Mouse (Mus musculus) cerebellum, adult 11-12 months (tissue): ENCODE measurements around the gene Fbxl17.
A peak's percentile ranks its signal among the peaks of the same experiment; 100 is the strongest.

Experiments
- DNase-seq: peaks from one replicate; pipeline ENCODE4 v3.0.0; 2022

Fbxl17 gene

DNA sequence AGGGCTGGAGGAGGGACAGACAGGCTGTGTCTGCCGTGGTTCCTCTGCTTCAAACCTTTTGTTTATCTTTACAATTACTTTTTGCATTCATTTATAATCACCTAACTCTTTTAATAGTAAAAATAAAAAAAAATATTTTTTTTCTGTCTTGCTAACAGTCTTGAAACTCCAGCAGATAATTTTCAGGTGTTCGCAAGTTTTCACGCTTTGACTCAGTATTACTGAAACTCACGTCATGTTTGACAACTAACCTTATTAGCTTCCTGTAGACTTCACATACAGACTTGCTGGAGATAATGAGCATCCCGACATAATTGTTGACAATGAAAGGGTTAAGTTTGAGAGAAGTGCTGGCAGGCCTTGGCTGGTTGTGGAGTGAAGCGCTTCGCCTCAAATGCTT, 340.6 kb downstream of the Fbxl17 start:
- DNase-seq, result no peak

DNA sequence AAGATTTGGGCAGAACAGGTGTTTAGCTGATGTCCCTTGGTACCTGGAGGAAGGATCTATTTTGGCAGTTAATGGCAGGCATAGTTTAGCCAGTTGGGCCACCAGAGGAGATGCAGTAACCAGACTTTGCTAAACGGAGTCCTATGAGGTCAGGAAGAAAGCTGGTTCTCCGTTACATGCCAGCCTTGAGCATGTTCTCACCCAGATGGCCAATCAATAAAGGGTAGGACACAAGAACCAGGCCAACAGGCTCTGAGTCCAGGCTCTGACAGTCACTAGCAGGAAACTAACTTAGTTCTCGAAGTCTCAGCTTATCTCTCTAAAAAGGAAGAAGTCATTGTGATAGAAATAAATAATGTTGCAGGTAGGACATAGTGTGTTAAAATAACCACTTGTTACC, 341.4 kb downstream of the Fbxl17 start:
- no peak for DNase-seq

DNA sequence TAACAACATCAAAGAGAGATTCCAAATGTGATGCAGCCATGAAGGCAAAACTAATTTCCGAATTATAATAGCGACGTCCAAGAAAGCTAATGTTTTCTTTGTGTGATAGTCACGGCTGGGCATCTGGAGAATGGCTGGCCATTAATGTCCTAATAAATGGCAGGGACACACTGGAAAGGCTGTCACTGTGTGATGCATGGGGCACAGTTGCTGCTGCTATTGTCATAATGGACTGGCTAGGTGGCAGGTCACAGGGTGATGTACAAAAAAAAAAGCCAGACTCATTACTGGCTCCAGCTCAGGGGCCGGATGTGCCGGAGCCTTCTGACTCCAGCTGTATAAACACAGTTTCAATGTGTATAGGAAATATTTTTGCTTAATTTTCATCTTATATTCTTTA, 341.9 kb downstream of the Fbxl17 start:
- no peak for DNase-seq

DNA sequence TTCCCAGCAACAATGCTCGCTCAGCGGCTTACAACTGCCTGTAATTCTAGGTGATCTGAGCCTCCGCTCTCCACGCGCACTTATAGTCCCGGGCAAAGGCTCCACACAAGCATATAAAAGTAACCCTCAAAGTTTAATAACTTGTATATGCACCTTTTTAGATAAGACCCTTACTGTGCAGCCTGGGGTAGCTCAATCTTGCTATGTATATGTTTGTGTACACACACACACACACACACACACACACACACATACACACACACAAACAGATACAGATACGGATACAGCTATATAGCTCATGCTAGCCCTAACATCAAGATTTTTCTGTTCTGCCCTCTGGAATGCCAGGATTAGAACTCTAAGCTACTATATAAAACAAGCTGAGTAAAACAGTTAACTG, 342.8 kb downstream of the Fbxl17 start:
- DNase-seq, result no peak

DNA sequence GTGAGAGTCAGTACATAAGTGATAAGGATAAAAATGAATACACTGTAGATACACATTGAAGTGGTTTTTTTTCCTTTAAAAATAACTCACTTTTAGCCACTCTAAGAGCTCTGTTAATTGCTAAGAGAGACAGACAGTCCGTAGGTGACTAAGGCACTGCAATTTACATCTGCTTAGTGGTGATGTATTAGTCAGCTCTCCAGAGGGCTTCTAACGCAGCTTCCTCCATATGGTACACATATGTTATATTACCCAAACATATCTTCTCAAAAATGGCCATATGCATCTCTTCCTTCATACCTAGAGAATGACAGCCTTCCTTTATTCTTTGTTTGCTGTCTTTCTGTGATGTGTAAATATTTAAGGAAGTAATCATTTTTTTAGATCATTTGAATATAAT, 353.3 kb downstream of the Fbxl17 start:
- no peak for DNase-seq

DNA sequence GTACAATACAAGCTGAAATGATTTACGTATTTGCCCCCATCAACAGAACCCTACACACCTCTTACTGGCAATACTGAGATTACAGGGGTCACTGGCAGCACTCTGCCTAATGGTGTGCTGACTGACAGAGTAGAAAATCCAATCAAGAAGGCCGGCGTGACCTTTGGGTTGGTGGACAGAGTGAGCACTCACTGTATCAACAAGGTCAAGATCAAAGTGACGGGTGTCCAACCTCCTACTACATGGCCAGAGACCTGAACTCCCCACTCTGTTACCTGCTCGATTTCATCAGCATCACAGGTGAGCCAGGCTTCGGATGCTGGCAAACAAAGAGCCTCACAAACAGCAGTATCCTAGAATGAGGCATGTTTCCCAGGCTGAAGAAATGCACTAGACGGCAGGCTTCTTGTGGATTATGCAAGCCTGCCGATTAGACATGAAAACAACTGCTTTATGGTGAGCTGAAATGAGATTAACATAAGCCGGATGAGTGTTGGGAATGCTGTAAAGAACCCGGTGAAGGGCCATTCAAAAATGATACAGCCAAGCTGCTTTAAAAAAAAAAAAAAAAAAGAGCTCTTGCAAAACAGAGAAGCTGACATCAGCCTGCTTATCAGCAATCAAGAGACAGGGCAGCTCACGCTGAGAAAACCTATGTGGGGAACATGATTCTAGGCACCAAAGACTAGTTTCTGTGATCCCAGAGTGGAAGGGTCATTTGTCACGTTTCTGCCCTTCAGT, 353.9 kb downstream of the Fbxl17 start:
- DNase-seq, result no peak

DNA sequence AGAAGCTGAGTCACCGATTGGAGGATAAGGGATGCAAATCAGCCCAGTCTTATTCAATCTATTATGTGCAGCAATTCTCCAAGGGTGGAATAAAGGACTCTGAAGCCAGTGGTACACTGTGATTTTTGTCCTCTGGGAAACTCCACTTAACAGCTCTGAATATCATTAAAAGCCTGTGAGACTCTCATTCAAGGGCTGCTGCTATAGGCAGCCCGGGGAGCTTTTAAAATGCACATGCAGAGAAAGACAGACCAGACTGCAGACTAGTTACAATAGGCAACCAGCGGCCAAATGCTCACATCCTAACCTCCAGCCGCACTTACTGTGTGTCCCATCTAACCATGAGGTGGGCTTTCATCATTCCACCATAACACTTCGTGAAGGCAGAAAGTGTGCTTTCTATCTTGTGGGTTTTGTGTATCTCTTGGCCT, 354.5 kb downstream of the Fbxl17 start:
- no peak for DNase-seq

DNA sequence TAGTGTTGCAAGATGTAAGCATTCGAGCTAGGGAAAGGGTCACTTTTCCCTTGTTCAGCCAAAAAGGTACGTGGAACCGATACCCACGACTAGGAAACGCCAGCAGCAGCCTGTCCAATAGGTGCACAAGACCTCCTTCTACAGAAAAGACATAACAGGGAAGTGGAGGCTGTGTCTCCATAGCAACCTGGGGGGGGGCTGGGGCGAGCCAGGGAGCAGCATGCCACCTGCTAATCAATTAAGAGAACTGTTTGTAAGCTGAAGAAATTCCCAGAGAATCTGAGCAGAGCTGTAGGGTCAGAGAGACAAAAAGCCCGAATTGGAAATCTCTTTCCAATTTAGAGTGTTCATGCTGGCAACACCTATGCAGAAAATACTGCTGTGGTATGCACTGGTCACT, 356.0 kb downstream of the Fbxl17 start:
- no peak for DNase-seq

DNA sequence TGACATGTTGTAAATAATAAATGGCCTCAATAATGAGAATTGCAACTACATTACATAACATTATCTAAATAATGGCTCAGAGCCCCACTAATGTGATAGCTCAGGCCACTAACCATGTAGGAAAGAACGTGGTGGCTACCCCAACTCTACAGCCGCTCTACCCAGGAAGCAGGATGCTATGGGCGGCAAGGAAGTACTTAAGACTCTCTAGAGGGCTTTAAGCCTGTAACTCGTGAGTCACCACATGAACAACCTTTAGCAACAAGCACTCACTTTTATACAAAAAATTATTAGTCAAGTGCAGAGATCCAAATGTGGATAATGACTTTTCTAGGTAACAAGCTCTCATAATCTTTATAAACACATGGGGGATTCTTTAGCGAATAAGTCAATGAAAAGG, 365.0 kb downstream of the Fbxl17 start:
- DNase-seq, result no peak

DNA sequence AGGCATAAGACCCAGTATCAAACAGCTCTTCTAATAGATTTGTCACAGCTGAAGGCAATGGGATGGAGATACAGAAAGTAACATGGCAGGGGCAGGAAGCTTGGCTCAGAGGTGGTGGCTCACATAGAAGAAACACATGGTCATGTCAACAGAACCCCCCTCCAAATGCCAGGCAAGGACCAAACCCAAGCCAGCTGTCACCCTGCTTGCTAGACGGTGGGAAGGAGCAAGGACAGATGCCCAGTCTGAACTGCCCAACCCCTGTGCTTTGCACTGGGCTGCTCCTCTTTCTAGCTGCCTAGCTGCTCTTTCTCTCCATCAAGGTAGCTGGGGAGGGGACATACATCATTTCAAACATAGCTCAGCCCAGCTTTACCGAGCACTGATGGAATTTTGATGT, 377.4 kb downstream of the Fbxl17 start:
- no peak for DNase-seq

DNA sequence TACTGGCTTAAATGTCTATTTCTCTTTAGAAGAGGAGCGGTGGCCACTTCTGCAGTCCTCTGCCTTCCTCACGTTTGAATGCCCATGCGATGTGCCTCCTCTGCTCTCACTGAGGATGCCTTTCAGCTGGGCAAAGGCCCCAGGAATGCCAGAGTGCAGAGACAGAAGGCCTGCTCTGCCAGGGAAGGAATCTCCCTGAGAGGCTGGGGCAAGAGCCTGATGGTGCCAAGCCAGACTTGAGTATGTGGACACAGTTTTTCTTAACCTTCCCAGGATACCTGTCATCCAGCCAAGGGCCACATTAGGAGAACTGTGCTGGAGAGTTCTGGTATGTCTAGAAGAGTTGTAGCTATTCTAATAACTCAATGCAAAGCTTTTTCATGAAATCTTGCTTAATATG, 380.1 kb downstream of the Fbxl17 start:
- peak; percentile 59 for DNase-seq

DNA sequence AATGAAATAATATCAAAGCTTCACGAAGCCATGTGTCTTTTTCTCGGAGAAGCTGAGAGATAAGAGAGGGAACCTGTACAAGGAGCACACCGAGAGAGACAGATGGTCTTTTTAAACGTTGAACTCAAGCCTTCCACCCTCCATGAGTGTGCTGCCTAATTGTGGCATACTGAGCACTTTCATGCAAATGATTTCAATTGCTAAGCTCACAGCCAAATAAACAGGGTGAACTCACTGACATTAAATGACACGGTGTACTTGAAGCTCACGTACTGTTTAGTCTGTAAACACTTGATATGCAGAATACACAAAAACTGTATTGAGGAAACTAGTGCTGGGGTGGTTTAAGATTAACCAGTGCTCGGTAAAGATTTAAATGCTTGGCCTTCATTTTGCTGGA, 380.7 kb downstream of the Fbxl17 start:
- DNase-seq, result no peak

DNA sequence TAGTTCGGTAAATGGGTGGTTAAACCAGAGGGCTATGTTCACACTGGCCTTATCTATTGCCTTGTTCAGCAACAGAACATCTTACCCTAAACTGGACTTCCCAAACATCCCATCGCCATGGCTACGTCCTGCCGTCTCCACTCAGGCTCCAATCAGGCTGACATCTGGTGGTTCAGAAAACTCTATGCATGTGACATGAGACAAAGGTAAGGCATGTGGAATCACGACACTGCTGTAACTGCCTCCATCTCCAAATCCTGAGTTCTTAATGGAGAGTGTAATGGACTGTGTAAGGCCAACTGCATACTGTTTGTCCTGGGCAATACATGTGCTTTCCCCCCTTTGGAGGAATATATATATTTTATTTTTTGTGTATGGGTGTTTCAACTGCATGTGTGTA, 382.7 kb downstream of the Fbxl17 start:
- DNase-seq, result no peak

DNA sequence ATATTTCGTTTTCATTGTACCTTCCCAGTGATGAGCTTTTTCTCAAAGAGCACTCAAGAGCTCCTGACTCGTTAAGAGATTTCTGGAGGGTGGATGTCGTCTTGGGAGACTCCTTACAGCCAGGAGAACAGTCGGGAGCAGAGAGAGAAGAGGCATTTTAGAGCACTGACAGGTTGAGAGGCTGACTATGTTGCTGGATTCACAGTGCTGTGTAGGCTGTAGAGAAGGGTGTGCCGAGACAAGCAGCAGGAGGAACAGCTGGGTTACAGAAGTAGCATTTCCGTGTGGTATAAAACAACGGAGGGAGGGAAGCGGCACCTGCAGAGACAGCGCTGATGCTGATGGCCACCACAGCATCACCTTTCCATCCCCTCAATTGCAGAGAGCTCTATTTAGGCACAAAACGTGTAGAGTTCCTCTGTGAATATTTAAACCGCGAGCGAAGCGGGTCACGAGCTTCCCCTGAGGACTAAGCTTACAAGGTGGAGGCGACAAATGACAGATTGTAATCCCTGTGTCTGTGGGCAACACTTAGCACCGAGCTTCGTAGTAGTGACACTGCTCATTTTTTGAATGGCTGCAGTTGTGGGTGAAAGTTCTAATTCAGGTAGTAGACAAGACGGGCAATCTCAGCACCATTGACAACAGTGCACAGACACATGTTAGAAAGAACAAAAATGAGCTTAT, 385.3 kb downstream of the Fbxl17 start:
- no peak for DNase-seq

DNA sequence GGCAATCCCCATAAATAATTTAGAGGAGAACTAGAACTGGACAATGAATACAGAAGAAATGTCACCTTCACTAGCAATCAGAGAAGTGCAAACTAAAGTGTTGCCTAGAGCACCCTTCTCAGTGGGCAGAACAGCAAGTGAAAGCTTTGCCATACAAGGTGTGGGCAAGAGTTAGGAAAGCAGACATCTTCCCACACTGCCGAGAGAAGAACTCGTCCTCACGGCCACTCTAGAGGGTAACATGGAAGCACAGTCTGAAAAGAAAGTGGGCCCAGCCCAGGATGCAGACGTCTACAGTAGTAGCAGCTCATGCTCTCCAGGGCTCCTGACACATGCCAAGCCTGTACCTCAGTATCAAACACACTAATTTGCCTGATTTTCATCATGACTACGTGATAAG, 387.0 kb downstream of the Fbxl17 start:
- no peak for DNase-seq

DNA sequence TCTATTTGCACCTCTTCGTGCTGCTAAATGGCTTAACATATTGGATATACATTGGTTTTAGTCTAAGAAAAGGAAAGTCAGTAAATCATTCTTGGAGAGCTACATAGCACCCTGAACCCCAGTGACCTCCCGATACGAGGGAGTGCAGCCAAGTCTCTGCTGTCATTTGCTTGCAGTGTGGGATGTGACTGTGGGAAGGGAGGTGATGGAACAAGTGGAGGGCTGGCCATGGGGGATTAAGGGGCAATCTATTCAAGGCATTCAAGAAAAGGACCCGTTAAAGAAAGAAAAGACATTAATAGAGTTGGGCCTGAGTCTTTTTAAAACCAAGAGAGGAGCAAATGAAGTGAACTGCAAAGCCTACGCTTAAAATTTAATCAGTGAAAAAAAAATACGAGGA, 388.8 kb downstream of the Fbxl17 start:
- no peak for DNase-seq

DNA sequence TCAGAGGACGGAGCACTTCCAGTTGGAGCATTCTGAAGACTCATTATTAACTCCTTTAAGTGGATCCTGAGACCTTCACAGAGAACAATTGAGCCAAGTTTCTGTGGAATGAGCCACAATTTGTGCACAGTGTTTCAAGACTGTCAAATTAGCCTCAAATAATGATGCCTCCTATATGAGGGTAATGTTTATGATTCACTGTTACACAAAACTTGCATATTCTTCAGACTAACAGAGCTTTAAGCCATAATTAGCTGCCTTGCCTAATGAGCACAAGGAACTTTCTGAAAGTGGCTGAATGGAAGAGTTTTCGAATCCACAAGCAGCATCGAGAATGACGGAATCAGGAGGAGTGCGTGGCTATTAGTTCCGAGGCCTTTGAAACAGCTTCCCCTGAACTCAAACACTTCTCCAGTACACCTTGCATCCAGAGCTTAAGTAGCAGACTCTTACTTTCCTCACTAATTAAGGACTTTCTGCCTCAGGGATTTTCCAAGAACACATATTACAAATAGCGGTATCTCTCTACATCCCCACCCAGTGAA, 389.5 kb downstream of the Fbxl17 start:
- DNase-seq, result no peak

DNA sequence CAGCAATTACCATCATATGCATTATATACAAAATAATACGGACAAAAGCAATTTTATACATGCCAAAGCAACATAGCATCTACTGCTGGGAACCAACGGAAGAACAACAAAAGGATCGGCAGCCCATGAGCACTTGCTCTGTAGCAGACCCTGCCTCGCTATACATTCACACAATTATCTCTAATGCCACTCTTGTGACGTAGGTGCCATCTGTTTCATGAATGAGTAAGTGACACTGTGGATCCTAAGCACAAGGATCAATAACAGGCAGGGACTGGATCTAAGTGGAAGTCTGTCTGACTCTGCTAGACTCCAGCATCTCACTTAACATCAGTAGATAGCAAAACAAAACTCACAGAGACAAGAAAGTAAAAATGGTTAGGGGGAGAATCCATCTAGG, 391.8 kb downstream of the Fbxl17 start:
- no peak for DNase-seq

DNA sequence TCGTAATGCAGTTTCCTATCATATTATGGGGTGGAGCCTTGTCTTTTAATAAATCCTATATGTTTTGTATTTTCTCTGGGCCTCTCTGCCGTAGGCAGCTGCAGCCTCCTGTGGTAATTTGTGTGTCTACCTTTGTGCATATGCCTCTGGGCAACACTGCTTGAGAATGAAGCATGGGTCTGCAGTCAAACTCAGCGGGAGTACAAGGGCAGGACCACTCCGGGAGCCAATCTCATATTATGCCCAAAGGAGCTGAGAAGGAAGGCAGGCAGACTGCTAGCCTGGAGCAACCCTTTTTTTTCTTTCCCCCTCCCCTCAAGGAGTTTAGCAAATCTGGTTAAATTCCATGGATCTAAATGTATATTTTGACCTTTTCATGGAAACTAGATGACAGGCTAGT, 392.3 kb downstream of the Fbxl17 start:
- no peak for DNase-seq

DNA sequence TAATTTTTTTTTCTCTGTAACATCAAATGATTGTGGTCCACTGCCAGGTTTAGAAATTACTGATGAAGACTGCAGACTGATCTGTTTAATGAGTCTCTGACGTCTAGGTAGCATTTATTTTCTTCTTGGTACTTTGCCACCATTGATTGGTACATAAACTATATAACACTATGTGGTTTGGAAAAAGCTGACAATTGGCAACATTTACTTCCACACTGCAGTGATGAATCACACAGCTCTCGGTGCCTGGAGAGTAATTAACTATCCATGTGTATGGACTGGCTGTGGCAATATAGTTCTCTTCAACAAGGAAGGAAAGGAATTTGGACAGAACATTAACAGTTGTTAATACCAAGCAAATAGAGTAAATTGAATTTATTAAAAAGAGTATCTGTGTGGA, 404.3 kb downstream of the Fbxl17 start:
- DNase-seq, result no peak

DNA sequence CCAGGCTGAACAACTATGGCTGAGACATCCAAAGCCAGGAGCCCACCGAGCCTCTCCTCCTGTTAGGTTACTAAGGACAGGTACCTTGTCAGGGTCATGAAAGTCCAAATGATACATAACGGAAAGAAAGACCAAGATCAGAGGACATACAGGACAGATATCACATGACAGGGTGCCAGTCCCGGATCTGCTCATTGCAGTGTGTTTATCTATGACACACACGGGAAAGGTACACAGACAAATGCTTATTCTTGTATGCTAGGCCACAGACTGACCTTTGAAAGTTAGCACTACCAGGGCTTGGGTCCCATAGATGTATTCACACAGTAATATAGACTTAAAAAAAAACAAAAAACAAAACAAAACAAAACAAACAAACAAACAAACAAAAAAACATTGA, 404.8 kb downstream of the Fbxl17 start:
- no peak for DNase-seq

DNA sequence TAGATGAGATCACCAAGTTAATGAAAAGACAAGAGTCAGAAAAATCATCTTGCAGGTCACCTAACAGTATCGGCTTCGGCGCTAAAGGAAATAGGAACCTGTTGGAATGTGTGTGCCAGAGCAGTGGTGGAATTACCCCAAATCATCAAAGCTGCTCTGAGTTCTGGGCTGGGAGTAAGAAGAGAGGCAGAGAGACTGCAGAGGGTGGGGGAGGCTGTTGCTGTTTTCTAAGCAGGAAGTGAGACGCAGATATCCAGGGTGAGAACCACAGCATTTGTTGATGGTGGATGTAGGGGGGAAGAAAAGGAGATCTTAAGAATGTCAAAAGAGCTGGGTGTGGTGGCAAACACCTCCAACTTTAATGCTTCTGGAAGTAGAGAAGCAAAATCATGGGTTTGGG, 406.6 kb downstream of the Fbxl17 start:
- no peak for DNase-seq

DNA sequence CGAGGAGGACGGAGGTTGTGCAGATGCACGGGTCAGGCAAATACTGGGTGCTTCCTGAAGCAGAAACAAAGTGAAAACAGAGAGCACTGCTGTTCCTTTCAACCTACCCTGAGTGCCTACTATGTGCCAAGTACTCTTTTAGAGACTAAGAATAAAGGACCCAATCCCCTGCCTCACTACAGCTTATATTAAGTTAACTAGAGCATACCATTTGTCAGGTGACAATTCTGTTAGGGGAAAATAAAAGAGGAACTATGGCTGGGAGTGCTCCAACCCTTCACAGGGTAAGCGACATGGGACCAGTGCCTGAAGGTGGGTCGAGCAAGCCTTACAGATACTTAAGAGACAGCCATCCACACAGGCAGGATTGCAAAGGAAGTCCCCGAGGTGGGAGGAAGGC, 407.0 kb downstream of the Fbxl17 start:
- DNase-seq, result no peak

DNA sequence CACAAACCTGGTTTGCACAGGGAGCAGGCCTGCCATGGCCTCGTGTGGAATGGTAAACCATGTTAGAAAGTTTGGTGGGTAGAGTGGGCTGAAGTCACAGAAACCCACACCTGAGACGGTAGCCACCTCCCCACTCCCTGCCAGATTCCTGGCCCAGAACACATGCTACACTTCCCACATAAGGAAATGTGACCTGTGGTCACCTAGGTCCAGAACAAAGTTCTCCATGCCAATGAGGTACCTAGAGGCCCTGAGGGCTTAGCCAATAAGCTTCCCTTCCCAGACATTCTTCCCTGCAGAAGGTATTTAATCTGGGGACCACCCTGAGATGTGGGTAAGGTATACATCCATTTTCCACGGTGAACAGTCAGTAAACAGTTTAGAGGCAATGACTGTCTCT, 409.7 kb downstream of the Fbxl17 start:
- no peak for DNase-seq

DNA sequence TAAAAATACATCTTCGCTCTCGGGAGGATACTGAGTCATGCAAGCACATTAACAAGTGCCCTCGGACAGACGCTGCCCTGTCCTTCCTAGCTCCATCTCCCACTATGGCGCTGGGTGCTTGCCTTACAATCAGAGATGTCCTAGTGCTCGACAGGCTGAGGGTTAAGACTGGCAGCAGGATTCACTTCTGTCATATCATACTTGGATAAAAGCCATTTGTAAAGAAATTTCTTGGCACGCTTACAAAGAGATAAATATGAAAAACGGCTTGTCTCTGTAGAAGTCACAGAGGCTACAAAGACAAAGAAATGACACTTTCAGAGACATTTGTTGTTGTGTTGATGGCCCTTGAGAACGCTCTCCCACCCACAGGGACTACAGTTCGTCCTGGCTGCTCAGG, 412.6 kb downstream of the Fbxl17 start:
- no peak for DNase-seq
